Mouse (Mus musculus) heart, embryonic 11.5 days (tissue): ENCODE data around the gene Lpcat3. TPM values are rescaled to one million over a fixed set of nuclear protein-coding genes. Genes with fewer than 3 reads are reported as not detected.

Experiments used
- ATAC-seq: fragments of 200-750 bp; cut with Nextera tagmentation; replicated peaks from 2 replicates; pipeline ENCODE4 v1.8.0; 2017; ENCODE audit warnings: moderate library complexity; ENCODE audit not compliant: insufficient number of reproducible peaks, low FRiP score, low TSS enrichment
- H3K27ac ChIP-seq: fragments of 300-500 bp; sonication (generic); 2 replicates; pipeline ENCODE4 v1.5.1; 2014; ENCODE audit warnings: mild to moderate bottlenecking, low read depth, low read length
- H3K27me3 ChIP-seq: fragments of 300-500 bp; sonication (generic); 2 replicates; pipeline ENCODE4 v1.6.1; 2014; ENCODE audit warnings: mild to moderate bottlenecking, low read length, mixed read lengths; ENCODE audit not compliant: control insufficient read depth, insufficient read depth
- H3K36me3 ChIP-seq: fragments of 300-500 bp; sonication (generic); 2 replicates; pipeline ENCODE4 v1.6.1; 2014; ENCODE audit warnings: mild to moderate bottlenecking, low read length, moderate library complexity, mixed read lengths; ENCODE audit not compliant: control insufficient read depth, insufficient read depth
- H3K4me1 ChIP-seq: fragments of 300-500 bp; sonication (generic); 2 replicates; pipeline ENCODE4 v1.6.1; 2014; ENCODE audit warnings: low read length; ENCODE audit not compliant: control insufficient read depth, insufficient read depth
- H3K4me2 ChIP-seq: fragments of 300-500 bp; sonication (generic); 2 replicates; pipeline ENCODE4 v1.6.1; 2014; ENCODE audit warnings: mild to moderate bottlenecking, moderate library complexity
- H3K4me3 ChIP-seq: fragments of 300-500 bp; sonication (generic); 2 replicates; pipeline ENCODE4 v1.5.1; 2014; ENCODE audit warnings: low read depth, low read length
- H3K9ac ChIP-seq: fragments of 300-500 bp; sonication (generic); 2 replicates; pipeline ENCODE4 v1.6.1; 2014; ENCODE audit warnings: mild to moderate bottlenecking, low read depth, low read length, moderate library complexity
- H3K9me3 ChIP-seq: fragments of 300-500 bp; sonication (generic); replicated peaks from 2 replicates; pipeline ENCODE4 v1.6.1; 2016; ENCODE audit warnings: low read length; ENCODE audit not compliant: control insufficient read depth
- WGBS: fragments of 180-500 bp; shearing (Covaris S2); extraction: QIAGEN DNeasy Blood & Tissue Kit; methylation state at CpG from one replicate; pipeline ENCODE4 v1.1.7; 2014; ENCODE audit not compliant: insufficient replicate concordance; 5-methylcytosine and 5-hydroxymethylcytosine counted together
- polyA plus RNA-seq: library from polyadenylated mRNA; unstranded; fragments of >200 nt; fragmentation: Nextera tagmentation; extraction: Ambion mirVana; gene quantifications from 2 replicates; pipeline ENCODE4 v1.2.1, GENCODE M21; 2014

Gene Lpcat3
- polyA plus RNA-seq, 1 experiment from 2014 or later = 35.5 TPM

GRCm38 (mm10) chr6:124731038-124731437 lies 68.2 kb downstream of the Lpcat3 start:
- no peak overlapping the region for H3K4me2 ChIP-seq
- 77% methylated on average over 7 of the region's 7 CpGs for WGBS
- H3K27ac ChIP-seq = no peak overlapping the region
- peaks cover 6% of the 10 kb centered on the region; the same call in 1 of the 2 replicates for H3K4me1 ChIP-seq
- no peaks in the 10 kb centered on the region for H3K9me3 ChIP-seq
- no peak overlapping the region for H3K9ac ChIP-seq
- no peaks in the 10 kb centered on the region for H3K27me3 ChIP-seq
- H3K4me3 ChIP-seq = no peak overlapping the region
- ATAC-seq = no peak
- no peaks in the 10 kb centered on the region for H3K36me3 ChIP-seq

- H3K27ac ChIP-seq = no peak overlapping the region
- peaks cover 6% of the 10 kb centered on the region; the same call in 1 of the 2 replicates for H3K4me1 ChIP-seq
- no peak overlapping the region for H3K4me3 ChIP-seq
- peak overlapping the region; percentile 34; the same call in 1 of the 2 replicates for H3K9ac ChIP-seq
- 52% methylated on average over 19 of the region's 19 CpGs for WGBS
- no peak overlapping the region; the same call in 1 of the 2 replicates for H3K4me2 ChIP-seq
- H3K36me3 ChIP-seq = no peaks in the 10 kb centered on the region
- no peaks in the 10 kb centered on the region for H3K9me3 ChIP-seq
- ATAC-seq = 0 out of 2 replicates have a peak, but pooled peaks have one; percentile 32
- no peaks in the 10 kb centered on the region for H3K27me3 ChIP-seq
These were observed 69.9 kb downstream of the Lpcat3 start for GRCm38 (mm10) chr6:124732476-124733370.

- no peak for ATAC-seq
- H3K27ac ChIP-seq = no peak overlapping the region
- H3K9me3 ChIP-seq = no peaks in the 10 kb centered on the region
- H3K4me3 ChIP-seq = no peak overlapping the region
- H3K4me1 ChIP-seq = peaks cover 14% of the 10 kb centered on the region
- no peaks in the 10 kb centered on the region for H3K27me3 ChIP-seq
- WGBS = 86% methylated on average over 3 of the region's 3 CpGs
- no peaks in the 10 kb centered on the region; the same call in 1 of the 2 replicates for H3K36me3 ChIP-seq
- no peak overlapping the region for H3K9ac ChIP-seq
- no peak overlapping the region for H3K4me2 ChIP-seq
These were observed 71.6 kb downstream of the Lpcat3 start for GRCm38 (mm10) chr6:124734417-124734816.

GRCm38 (mm10) chr6:124737040-124737439 lies 74.2 kb downstream of the Lpcat3 start:
- no peak overlapping the region for H3K27ac ChIP-seq
- no peak for ATAC-seq
- H3K36me3 ChIP-seq = no peaks in the 10 kb centered on the region; the same call in 1 of the 2 replicates
- WGBS = 87% methylated on average over 11 of the region's 11 CpGs
- peaks cover 22% of the 10 kb centered on the region for H3K4me1 ChIP-seq
- no peak overlapping the region for H3K9ac ChIP-seq
- H3K9me3 ChIP-seq = no peaks in the 10 kb centered on the region
- no peaks in the 10 kb centered on the region for H3K27me3 ChIP-seq
- no peak overlapping the region for H3K4me2 ChIP-seq
- no peak overlapping the region for H3K4me3 ChIP-seq

- ATAC-seq = no peak
- Histone ChIP-seq H3K9ac (peak within 1 kb of the TSS; percentile 54; the same call in 1 of the 2 replicates), H3K36me3 (peaks cover 3% of the 10 kb centered on the region; the same call in 1 of the 2 replicates), H3K4me2 (peak within 1 kb of the TSS; percentile 37), H3K4me1 (peaks cover 17% of the 10 kb centered on the region), H3K4me3 (no peak within 1 kb of the TSS), H3K9me3 (no peaks in the 10 kb centered on the region), H3K27me3 (no peaks in the 10 kb centered on the region), H3K27ac (no peak within 1 kb of the TSS)
- WGBS = 31% methylated on average over 15 of the region's 15 CpGs
These were observed 75.7 kb downstream of the Lpcat3 start, which contains the start of gene Ptpn6 for GRCm38 (mm10) chr6:124738511-124739023. Gene Ptpn6, minus strand, starts transcription at chr6:124738714.

GRCm38 (mm10) chr6:124739231-124739796 lies 76.5 kb downstream of the Lpcat3 start:
- no peak overlapping the region for H3K27ac ChIP-seq
- no peak overlapping the region; the same call in 1 of the 2 replicates for H3K4me2 ChIP-seq
- H3K9me3 ChIP-seq = no peaks in the 10 kb centered on the region
- peaks cover 3% of the 10 kb centered on the region; the same call in 1 of the 2 replicates for H3K36me3 ChIP-seq
- no peak overlapping the region for H3K4me3 ChIP-seq
- ATAC-seq = no peak
- no peak overlapping the region for H3K9ac ChIP-seq
- peaks cover 17% of the 10 kb centered on the region for H3K4me1 ChIP-seq
- 83% methylated on average over 10 of the region's 10 CpGs for WGBS
- no peaks in the 10 kb centered on the region for H3K27me3 ChIP-seq

GRCm38 (mm10) chr6:124740211-124740887 lies 77.5 kb downstream of the Lpcat3 start:
- peak overlapping the region; percentile 61 for H3K4me3 ChIP-seq
- H3K4me1 ChIP-seq = peaks cover 24% of the 10 kb centered on the region
- no peaks in the 10 kb centered on the region for H3K27me3 ChIP-seq
- peak overlapping the region; percentile 92 for H3K9ac ChIP-seq
- H3K36me3 ChIP-seq = peaks cover 3% of the 10 kb centered on the region; the same call in 1 of the 2 replicates
- peak; percentile 24 for ATAC-seq
- under 1% methylated on average over 29 of the region's 29 CpGs for WGBS
- no peaks in the 10 kb centered on the region for H3K9me3 ChIP-seq
- H3K27ac ChIP-seq = peak overlapping the region; percentile 99
- H3K4me2 ChIP-seq = peak overlapping the region; percentile 90
